Mouse (Mus musculus) embryo, embryonic 11.5 days (tissue): ENCODE measurements at regions not wholly inside any gene's neighbourhood (a gene's known extent, or its start where the extent isn't known, plus 50 kb on each side); places are given as distances from the start of the nearest gene placed in this dataset.
A peak's percentile ranks its signal among the peaks of the same experiment; 100 is the strongest.

Experiments used
- DNase-seq: peaks from one replicate; pipeline ENCODE4 v3.0.0-alpha.2; 2012; ENCODE audit warnings: low read depth, low spot score

- DNase-seq, result no peak
Observed at GRCm38 (mm10) chr12:25393501-25393900, 296.6 kb upstream of the Id2 start.

GRCm38 (mm10) chr12:25389202-25389601 is 292.3 kb upstream of the Id2 start:
- DNase-seq, result no peak

- no peak for DNase-seq
Observed at GRCm38 (mm10) chr12:25387791-25388280, 290.9 kb upstream of the Id2 start.

GRCm38 (mm10) chr12:25382961-25383360 is 286.0 kb upstream of the Id2 start:
- DNase-seq, result no peak

GRCm38 (mm10) chr12:25382475-25382874 is 285.5 kb upstream of the Id2 start:
- DNase-seq, result no peak

GRCm38 (mm10) chr12:25381619-25382018 is 284.7 kb upstream of the Id2 start:
- no peak for DNase-seq

- no peak for DNase-seq
Observed at GRCm38 (mm10) chr12:25379996-25380395, 283.1 kb upstream of the Id2 start.

GRCm38 (mm10) chr12:25379016-25379415 is 282.1 kb upstream of the Id2 start:
- no peak for DNase-seq

GRCm38 (mm10) chr12:25378036-25378645 is 281.2 kb upstream of the Id2 start:
- no peak for DNase-seq

GRCm38 (mm10) chr12:25376451-25376850 is 279.5 kb upstream of the Id2 start:
- DNase-seq, result no peak

GRCm38 (mm10) chr12:25367541-25367940 is 270.6 kb upstream of the Id2 start:
- DNase-seq, result no peak

GRCm38 (mm10) chr12:25365600-25366267 is 268.8 kb upstream of the Id2 start:
- DNase-seq, result no peak

- DNase-seq, result no peak
Observed at GRCm38 (mm10) chr12:25364966-25365568, 268.1 kb upstream of the Id2 start.

GRCm38 (mm10) chr12:25363839-25364238 is 266.9 kb upstream of the Id2 start:
- DNase-seq, result no peak

GRCm38 (mm10) chr12:25363341-25363740 is 266.4 kb upstream of the Id2 start:
- DNase-seq, result no peak

GRCm38 (mm10) chr12:25362771-25363170 is 265.8 kb upstream of the Id2 start:
- no peak for DNase-seq

GRCm38 (mm10) chr12:25360726-25361125 is 263.8 kb upstream of the Id2 start:
- no peak for DNase-seq

GRCm38 (mm10) chr12:25359931-25360330 is 263.0 kb upstream of the Id2 start:
- no peak for DNase-seq

- no peak for DNase-seq
Observed at GRCm38 (mm10) chr12:25358846-25359525, 262.0 kb upstream of the Id2 start.

- DNase-seq, result no peak
Observed at GRCm38 (mm10) chr12:25356774-25357173, 259.8 kb upstream of the Id2 start.

- DNase-seq, result no peak
Observed at GRCm38 (mm10) chr12:25355217-25355616, 258.3 kb upstream of the Id2 start.

GRCm38 (mm10) chr12:25353402-25353896 is 256.5 kb upstream of the Id2 start:
- peak; percentile 20 for DNase-seq
